Mouse (Mus musculus): ENCODE measurements around the gene 9530077C05Rik.

- TF ChIP-seq CTCF (IDR thresholded peaks at IDR 0.05; ENCODE audit: borderline replicate concordance, insufficient read depth, low read length), result no peak
- no peak for TF ChIP-seq POLR2A (IDR thresholded peaks at IDR 0.05; ENCODE audit: low read depth, low read length)
Measured at GRCm38 (mm10) chr9:22443157-22443556, 31.8 kb downstream of the 9530077C05Rik start.

All from embryonic fibroblast, embryonic 13.5 days (primary cell).